ENCODE assay signal across 15 mouse cellular contexts in genomic region chr10:125929961-125930360, GRCm38 (mm10).
"Had no signal": no experiment of that assay in that cellular context is flagged by ENCODE, and none has a peak within 500 bp of the region (broad histone marks: within the 10 kb centered on the region; RNA-seq: fewer than 3 reads in every experiment).

No protein-coding gene starts in this region.

- H3K4me2 ChIP-seq: midbrain, embryonic 15.5 days; neural tube, embryonic 13.5 days had no signal

- H3K4me1 ChIP-seq: limb, embryonic 10.5 days; midbrain, embryonic 15.5 days; neural tube, embryonic 13.5 days had no signal

- H3K36me3 ChIP-seq: limb, embryonic 10.5 days; midbrain, embryonic 10.5 days; midbrain, embryonic 15.5 days; neural tube, embryonic 13.5 days had no signal

- H3K27me3 ChIP-seq: midbrain, embryonic 15.5 days; neural tube, embryonic 13.5 days had no signal

- DNase-seq: lung, adult 2 months; lung, postnatal 36 days; retina, postnatal 1 day; right cerebral cortex, postnatal 4 days; spleen, adult 18-20 months; thymus, adult 18-20 months; thymus, postnatal 14 days had no signal

- H3K9me3 ChIP-seq: limb, embryonic 10.5 days; midbrain, embryonic 10.5 days; midbrain, embryonic 15.5 days; neural tube, embryonic 13.5 days had no signal

- H3K9ac ChIP-seq: liver, embryonic 14.5 days; midbrain, embryonic 15.5 days; neural tube, embryonic 13.5 days had no signal

- H3K4me3 ChIP-seq: left cerebral cortex, adult 2 months; limb, embryonic 10.5 days; midbrain, embryonic 10.5 days; midbrain, embryonic 15.5 days; neural tube, embryonic 13.5 days had no signal

- ATAC-seq: intestine, embryonic 16.5 days; lung, postnatal 0 days; midbrain, embryonic 15.5 days had no signal

- H3K27ac ChIP-seq: left cerebral cortex, adult 2 months; limb, embryonic 10.5 days; liver, embryonic 14.5 days; midbrain, embryonic 10.5 days; midbrain, embryonic 15.5 days; neural tube, embryonic 13.5 days had no signal
